Mouse (Mus musculus): ENCODE results near the gene Fam171a2.

- TF ChIP-seq GATA1 (IDR thresholded peaks at IDR 0.05; ENCODE audit: borderline replicate concordance, low read length) (no peak), FLI1 (IDR thresholded peaks at IDR 0.05; ENCODE audit: low read length) (no peak)
These were observed 41.1 kb downstream of the Fam171a2 start for GRCm38 (mm10) chr11:102406401-102406800.
